Mouse (Mus musculus) lung, postnatal 4 days (tissue): Measurements from ENCODE around the gene St5.

Source experiments
- DNase-seq, 2 experiments: peaks; one replicate each; pipeline ENCODE4 v3.0.0; 2021

Gene St5

GRCm38 (mm10) chr7:109695339-109695726 is 8.1 kb downstream of the St5 start:
- no peak for DNase-seq

- DNase-seq = no peak
Observed at GRCm38 (mm10) chr7:109694576-109695338, 8.6 kb downstream of the St5 start.

GRCm38 (mm10) chr7:109690961-109691360 is 12.4 kb downstream of the St5 start:
- peak; percentile 55 to 65 for DNase-seq

GRCm38 (mm10) chr7:109690101-109690500 is 13.3 kb downstream of the St5 start:
- no peak for DNase-seq

- no peak for DNase-seq
Observed at GRCm38 (mm10) chr7:109686585-109687128, 16.7 kb downstream of the St5 start.

- no peak for DNase-seq
Observed at GRCm38 (mm10) chr7:109680879-109681278, 22.5 kb downstream of the St5 start.

- DNase-seq = no peak
Observed at GRCm38 (mm10) chr7:109680284-109680683, 23.1 kb downstream of the St5 start.

GRCm38 (mm10) chr7:109674944-109675628 is 28.3 kb downstream of the St5 start:
- no peak for DNase-seq

GRCm38 (mm10) chr7:109671581-109672471 is 31.6 kb downstream of the St5 start:
- DNase-seq = peak; percentile 82 to 90

GRCm38 (mm10) chr7:109669426-109670170 is 33.8 kb downstream of the St5 start:
- DNase-seq = no peak

- no peak for DNase-seq
Observed at GRCm38 (mm10) chr7:109666664-109667063, 36.7 kb downstream of the St5 start.

- DNase-seq = no peak
Observed at GRCm38 (mm10) chr7:109662626-109663025, 40.8 kb downstream of the St5 start.

- no peak for DNase-seq
Observed at GRCm38 (mm10) chr7:109659278-109659677, 44.1 kb downstream of the St5 start.

- no peak for DNase-seq
Observed at GRCm38 (mm10) chr7:109657884-109658283, 45.5 kb downstream of the St5 start.

- no peak for DNase-seq
Observed at GRCm38 (mm10) chr7:109654871-109655270, 48.5 kb downstream of the St5 start.

- DNase-seq = no peak
Observed at GRCm38 (mm10) chr7:109648812-109649594, 54.4 kb downstream of the St5 start.

- DNase-seq = no peak
Observed at GRCm38 (mm10) chr7:109646574-109646973, 56.8 kb downstream of the St5 start.

GRCm38 (mm10) chr7:109643305-109643994 is 60.0 kb downstream of the St5 start:
- DNase-seq = no peak

- DNase-seq = no peak
Observed at GRCm38 (mm10) chr7:109641963-109642362, 61.4 kb downstream of the St5 start.

- no peak for DNase-seq
Observed at GRCm38 (mm10) chr7:109641102-109641501, 62.3 kb downstream of the St5 start.

GRCm38 (mm10) chr7:109637391-109637790 is 66.0 kb downstream of the St5 start:
- no peak for DNase-seq
